9 mouse cellular contexts compared by ENCODE assay signal in genomic region chr3:93031450-93031849, GRCm38 (mm10). TPM values are rescaled to one million over a fixed set of nuclear protein-coding genes. Genes with fewer than 3 reads are reported as not detected.
DNase-seq lines count a peak whose midpoint lies in the region; ATAC-seq and TF ChIP-seq lines count a peak whose summit lies in the region.
"Had no signal": no experiment of that assay in that cellular context is flagged by ENCODE, and none has a peak within 500 bp of the region (broad histone marks: within the 10 kb centered on the region; RNA-seq: fewer than 3 reads in every experiment).

No protein-coding gene starts in this region.

- peak; percentile 80 for TF ChIP-seq CTCF in heart, postnatal 0 days (IDR thresholded peaks at IDR 0.05; ENCODE audit: low read depth)
- peak; percentile 87 for TF ChIP-seq CTCF in Patski (IDR thresholded peaks at IDR 0.05)

- in situ Hi-C loops in Patski (cut with MboI; ENCODE audit: low pct_unique_long_range_greater_than_20kb), result no loop called here

- TF ChIP-seq EP300 in heart, postnatal 0 days (IDR thresholded peaks at IDR 0.05; ENCODE audit: low read depth), result no peak

- H3K27me3 ChIP-seq in heart, postnatal 0 days (ENCODE audit: control insufficient read depth, insufficient read depth, low read length), result no peaks in the 10 kb centered on the region
- H3K27me3 ChIP-seq in Patski, result peaks cover 34% of the 10 kb centered on the region
- H3K27me3 ChIP-seq in forebrain, embryonic 13.5 days, result no peaks in the 10 kb centered on the region
- H3K27me3 ChIP-seq in midbrain, embryonic 12.5 days, result no peaks in the 10 kb centered on the region

- no peak overlapping the region for H3K4me2 ChIP-seq in heart, postnatal 0 days (ENCODE audit: low read depth, low read length)
- H3K4me2 ChIP-seq in forebrain, embryonic 13.5 days, result no peak overlapping the region
- no peak overlapping the region for H3K4me2 ChIP-seq in midbrain, embryonic 12.5 days (replicated peaks)

- H3K4me3 ChIP-seq in heart, postnatal 0 days (ENCODE audit: low read depth, low read length), result no peak overlapping the region
- H3K4me3 ChIP-seq in forebrain, embryonic 13.5 days, result no peak overlapping the region
- no peak overlapping the region for H3K4me3 ChIP-seq in midbrain, embryonic 12.5 days

- no peak overlapping the region for H3K9ac ChIP-seq in heart, postnatal 0 days (replicated peaks; ENCODE audit: low read depth, low read length)
- H3K9ac ChIP-seq in forebrain, embryonic 13.5 days, result no peak overlapping the region
- no peak overlapping the region for H3K9ac ChIP-seq in midbrain, embryonic 12.5 days (replicated peaks)

- no peaks in the 10 kb centered on the region for H3K4me1 ChIP-seq in heart, postnatal 0 days (ENCODE audit: control insufficient read depth, insufficient read depth)
- H3K4me1 ChIP-seq in forebrain, embryonic 13.5 days, result no peaks in the 10 kb centered on the region
- H3K4me1 ChIP-seq in midbrain, embryonic 12.5 days, result no peaks in the 10 kb centered on the region

- H3K9me3 ChIP-seq in heart, postnatal 0 days (replicated peaks; ENCODE audit: control insufficient read depth, low read length), result no peaks in the 10 kb centered on the region
- H3K9me3 ChIP-seq in forebrain, embryonic 13.5 days (replicated peaks), result no peaks in the 10 kb centered on the region
- no peaks in the 10 kb centered on the region for H3K9me3 ChIP-seq in midbrain, embryonic 12.5 days

- WGBS in heart, postnatal 0 days, result 47% methylated on average over 5 of the region's 5 CpGs
- WGBS in forebrain, embryonic 13.5 days, result 54% methylated on average over 5 of the region's 5 CpGs
- 54% methylated on average over 5 of the region's 5 CpGs for WGBS in midbrain, embryonic 12.5 days

- peak; percentile 48 for DNase-seq in heart, postnatal 0 days (ENCODE audit: low spot score)
- DNase-seq in heart, adult 8-10 months (ENCODE audit: low spot score), result no peak
- DNase-seq in Patski (ENCODE audit: low read depth, low spot score), result no peak
- peak; percentile 17 to 41 for DNase-seq in kidney, postnatal 36 days
- no peak for DNase-seq in B cell, adult 2 months
- no peak for DNase-seq in gastrocnemius, postnatal 25 days

- POLR2A ChIA-PET in Patski (lab: Charles Lee), result no interaction called here

- ATAC-seq in heart, postnatal 0 days (ENCODE audit: insufficient read depth, low read depth), result no peak
- ATAC-seq in Patski, result peak; percentile 88
- peak; percentile 92 for ATAC-seq in forebrain, embryonic 13.5 days
- peak; percentile 91 for ATAC-seq in midbrain, embryonic 12.5 days (ENCODE audit: low FRiP score, low read depth)

- CTCF ChIA-PET in Patski (lab: Charles Lee), result interaction anchor here (0.6 to 7.6 kb wide), 22 partner anchors 8 to 132 kb away, joined by 3 to 132 read pairs (median 4); partner anchors contain the start of genes Crct1, Lce3a and Lce3e

- H3K36me3 ChIP-seq in heart, postnatal 0 days (replicated peaks; ENCODE audit: control insufficient read depth, insufficient read depth, low read length), result no peaks in the 10 kb centered on the region
- H3K36me3 ChIP-seq in forebrain, embryonic 13.5 days (ENCODE audit: poor library complexity, severe bottlenecking), result no peaks in the 10 kb centered on the region
- no peaks in the 10 kb centered on the region for H3K36me3 ChIP-seq in midbrain, embryonic 12.5 days

- no peak overlapping the region for H3K27ac ChIP-seq in heart, postnatal 0 days (ENCODE audit: low read depth)
- H3K27ac ChIP-seq in forebrain, embryonic 13.5 days, result no peak overlapping the region
- H3K27ac ChIP-seq in midbrain, embryonic 12.5 days (replicated peaks), result no peak overlapping the region

RNA-seq across cellular contexts. Expression of gene Lce1m, which starts 12.6 kb away (rescaled TPM):
- total RNA-seq in heart, postnatal 0 days (2014; rRNA removed; ENCODE audit: low replicate concordance), result not detected in 2 replicates
- not detected in 2 replicates for polyA plus RNA-seq in heart, postnatal 0 days (2015; fragmentation: Nextera tagmentation; extraction: Ambion mirVana)
- not detected for total RNA-seq in heart, adult 8-10 months (2022)
- not detected for polyA plus RNA-seq in Patski (2021)
- not detected in 2 replicates for polyA plus RNA-seq in forebrain, embryonic 13.5 days (2015; fragmentation: Nextera tagmentation; extraction: Ambion mirVana)
- not detected in 2 replicates for polyA plus RNA-seq in midbrain, embryonic 12.5 days (2016; fragmentation: Nextera tagmentation; extraction: Ambion mirVana)
- not detected for total RNA-seq in gastrocnemius, postnatal 25 days (2021)
- total RNA-seq: neutrophil, adult 5-6 weeks had no signal

RNA-seq across cellular contexts. Expression of gene Crct1, which starts 16.0 kb away (rescaled TPM):
- total RNA-seq in heart, postnatal 0 days (2014; rRNA removed; ENCODE audit: low replicate concordance), result not detected in 2 replicates
- not detected in 2 replicates for polyA plus RNA-seq in heart, postnatal 0 days (2015; fragmentation: Nextera tagmentation; extraction: Ambion mirVana)
- not detected for total RNA-seq in heart, adult 8-10 months (2022)
- 0.31 TPM for polyA plus RNA-seq in Patski (2021)
- not detected in 2 replicates for polyA plus RNA-seq in forebrain, embryonic 13.5 days (2015; fragmentation: Nextera tagmentation; extraction: Ambion mirVana)
- polyA plus RNA-seq in midbrain, embryonic 12.5 days (2016; fragmentation: Nextera tagmentation; extraction: Ambion mirVana), result 0.34 and 0.56 TPM in 2 replicates
- total RNA-seq in gastrocnemius, postnatal 25 days (2021), result not detected
- total RNA-seq: neutrophil, adult 5-6 weeks had no signal

RNA-seq across cellular contexts. Expression of gene Gm4858, which starts 37.2 kb away (rescaled TPM):
- not detected in 2 replicates for total RNA-seq in heart, postnatal 0 days (2014; rRNA removed; ENCODE audit: low replicate concordance)
- polyA plus RNA-seq in heart, postnatal 0 days (2015; fragmentation: Nextera tagmentation; extraction: Ambion mirVana), result not detected in 2 replicates
- total RNA-seq in heart, adult 8-10 months (2022), result not detected
- not detected for polyA plus RNA-seq in Patski (2021)
- not detected in 2 replicates for polyA plus RNA-seq in forebrain, embryonic 13.5 days (2015; fragmentation: Nextera tagmentation; extraction: Ambion mirVana)
- polyA plus RNA-seq in midbrain, embryonic 12.5 days (2016; fragmentation: Nextera tagmentation; extraction: Ambion mirVana), result not detected in 2 replicates
- not detected for total RNA-seq in gastrocnemius, postnatal 25 days (2021)
- total RNA-seq: neutrophil, adult 5-6 weeks had no signal

RNA-seq across cellular contexts. Expression of gene Lce3f, which starts 39.4 kb away (rescaled TPM):
- not detected in 2 replicates for total RNA-seq in heart, postnatal 0 days (2014; rRNA removed; ENCODE audit: low replicate concordance)
- polyA plus RNA-seq in heart, postnatal 0 days (2015; fragmentation: Nextera tagmentation; extraction: Ambion mirVana), result not detected in 2 replicates
- not detected for total RNA-seq in heart, adult 8-10 months (2022)
- polyA plus RNA-seq in Patski (2021), result not detected
- not detected in 2 replicates for polyA plus RNA-seq in forebrain, embryonic 13.5 days (2015; fragmentation: Nextera tagmentation; extraction: Ambion mirVana)
- not detected in 2 replicates for polyA plus RNA-seq in midbrain, embryonic 12.5 days (2016; fragmentation: Nextera tagmentation; extraction: Ambion mirVana)
- total RNA-seq in gastrocnemius, postnatal 25 days (2021), result not detected
- total RNA-seq: neutrophil, adult 5-6 weeks had no signal

Comparison
In these comparisons a context has a peak if more than half of its experiments do, and no peak if none do; other contexts are left out.
1. DNase-seq: peak in heart, postnatal 0 days (single experiment) and kidney, postnatal 36 days (2 of 2); none in heart, adult 8-10 months (single experiment), Patski (single experiment), B cell, adult 2 months (0 of 2) and gastrocnemius, postnatal 25 days (single experiment).